Mouse (Mus musculus) limb, embryonic 14.5 days (tissue): Measurements from ENCODE around the gene Arhgef28. TPM values are rescaled to one million over a fixed set of nuclear protein-coding genes. Genes with fewer than 3 reads are reported as not detected.

Experiments
- ATAC-seq: fragments of 200-750 bp; cut with Nextera tagmentation; 2 replicates; pipeline ENCODE4 v1.8.0; 2017; ENCODE audit warnings: low read depth, moderate number of reproducible peaks, moderate TSS enrichment; ENCODE audit not compliant: low FRiP score
- DNase-seq: peaks from one replicate; pipeline ENCODE4 v3.0.0-alpha.2; 2015; ENCODE audit warnings: low spot score
- H3K27ac ChIP-seq: fragments of 300-500 bp; sonication (generic); replicated peaks from 2 replicates; pipeline ENCODE4 v1.5.1; 2014; ENCODE audit warnings: low read depth, mild to moderate bottlenecking, low read length, moderate library complexity, mixed read lengths
- H3K27me3 ChIP-seq: fragments of 300-500 bp; sonication (generic); 2 replicates; pipeline ENCODE4 v1.6.1; 2014; ENCODE audit warnings: low read length, mixed read lengths; ENCODE audit not compliant: control insufficient read depth, insufficient read depth
- H3K36me3 ChIP-seq: fragments of 300-500 bp; sonication (generic); 2 replicates; pipeline ENCODE4 v1.6.1; 2014; ENCODE audit warnings: mild to moderate bottlenecking, low read length, moderate library complexity, mixed read lengths; ENCODE audit not compliant: control insufficient read depth, insufficient read depth
- H3K4me1 ChIP-seq: fragments of 300-500 bp; sonication (generic); 2 replicates; pipeline ENCODE4 v1.6.1; 2014; ENCODE audit warnings: antibody characterized with exemption, low read length, mixed read lengths; ENCODE audit not compliant: control insufficient read depth, insufficient read depth
- H3K4me2 ChIP-seq: fragments of 300-500 bp; sonication (generic); replicated peaks from 2 replicates; pipeline ENCODE4 v1.6.1; 2014; ENCODE audit warnings: low read depth, mild to moderate bottlenecking, low read length, moderate library complexity; ENCODE audit not compliant: severe bottlenecking
- H3K4me3 ChIP-seq: fragments of 300-500 bp; sonication (generic); replicated peaks from 2 replicates; pipeline ENCODE4 v1.5.1; 2014; ENCODE audit warnings: low read length
- H3K9ac ChIP-seq: fragments of 300-500 bp; sonication (generic); 2 replicates; pipeline ENCODE4 v1.6.1; 2014; ENCODE audit warnings: mild to moderate bottlenecking, low read depth, low read length, moderate library complexity; ENCODE audit not compliant: severe bottlenecking
- H3K9me3 ChIP-seq: fragments of 300-500 bp; sonication (generic); 2 replicates; pipeline ENCODE4 v1.6.1; 2016; ENCODE audit warnings: low read length; ENCODE audit not compliant: control insufficient read depth
- POLR2A ChIP-seq: fragments of 200-500 bp; IDR thresholded peaks from 2 replicates; pipeline ENCODE4 v1.8.0; 2012; ENCODE audit warnings: inconsistent platforms, mild to moderate bottlenecking, moderate library complexity, borderline replicate concordance; ENCODE audit not compliant: insufficient read depth, insufficient read length; ENCODE audit errors: extremely low read depth
- WGBS: fragments of 180-500 bp; shearing (Covaris S2); extraction: QIAGEN DNeasy Blood & Tissue Kit; methylation state at CpG from one replicate; pipeline ENCODE4 v1.1.7; 2014; 5-methylcytosine and 5-hydroxymethylcytosine counted together
- polyA plus RNA-seq, 2 experiments: library from polyadenylated mRNA; depleted of rRNA in 1 of 2; stranded (reverse) in 1 of 2; unstranded in 1 of 2; fragments of >200 nt; fragmentation: Nextera tagmentation in 1 of 2; extraction: Ambion mirVana in 1 of 2; gene quantifications; 2 replicates each; pipeline versions ENCODE4 v1.2.1 to v1.2.3; 2012 to 2014

Arhgef28 gene
- polyA plus RNA-seq, 2 experiments = 8.1 to 12.9 TPM

DNA sequence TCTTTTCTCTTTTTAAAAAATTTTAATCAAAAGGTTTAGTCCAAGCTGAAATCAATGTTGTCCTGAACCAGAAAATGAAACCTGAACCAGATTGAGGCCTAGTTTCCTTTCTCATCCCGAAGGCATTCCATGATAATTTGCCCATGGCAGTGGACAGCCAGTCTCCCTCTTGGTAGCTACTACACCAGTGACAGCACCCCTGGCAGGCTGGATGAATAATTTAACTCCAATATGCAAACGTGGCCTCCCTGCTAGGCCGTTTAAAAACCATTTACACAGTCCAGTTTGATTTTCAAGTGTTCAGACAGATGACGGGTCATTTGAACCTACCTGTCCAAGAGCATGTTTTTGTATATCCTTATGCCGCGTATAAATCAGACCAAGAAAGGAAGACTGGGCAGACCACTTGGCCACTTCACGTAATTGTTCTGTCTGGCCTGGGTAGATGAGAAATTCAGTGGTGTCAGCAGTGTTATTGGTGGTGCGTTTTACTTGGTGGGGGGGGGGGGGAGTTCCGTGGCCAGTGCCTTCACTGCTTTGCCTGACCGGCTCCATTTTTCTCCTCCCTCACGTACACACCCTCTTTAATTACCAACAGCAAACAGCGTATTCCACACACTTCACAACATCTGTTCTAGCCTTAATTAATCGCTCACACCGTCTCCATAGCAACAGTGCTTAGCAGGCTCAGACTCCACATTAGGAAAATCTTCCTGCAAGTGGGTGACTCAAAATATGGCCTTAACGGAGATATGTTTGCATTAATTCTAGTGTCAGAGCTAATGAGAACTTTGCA, 314.0 kb downstream of the Arhgef28 start:
- ATAC-seq (no peak), DNase-seq (no peak)
- no peak for TF ChIP-seq POLR2A
- Histone ChIP-seq H3K36me3 (no peaks in the 10 kb centered on the region), H3K27ac (no peak overlapping the region), H3K4me1 (peaks cover 18% of the 10 kb centered on the region; the same call in 1 of the 2 replicates), H3K9ac (no peak overlapping the region), H3K4me3 (no peak overlapping the region), H3K27me3 (no peaks in the 10 kb centered on the region), H3K4me2 (no peak overlapping the region), H3K9me3 (no peaks in the 10 kb centered on the region)
- WGBS = 34% methylated on average over 15 of the region's 15 CpGs

- no peak overlapping the region for H3K4me2 ChIP-seq
- no peaks in the 10 kb centered on the region for H3K27me3 ChIP-seq
- no peaks in the 10 kb centered on the region for H3K9me3 ChIP-seq
- H3K4me3 ChIP-seq = no peak overlapping the region
- no peaks in the 10 kb centered on the region for H3K36me3 ChIP-seq
- no peak for TF ChIP-seq POLR2A
- H3K4me1 ChIP-seq = peaks cover 26% of the 10 kb centered on the region
- 32% methylated on average over 6 of the region's 6 CpGs for WGBS
- ATAC-seq = no peak
- no peak overlapping the region for H3K27ac ChIP-seq
- H3K9ac ChIP-seq = no peak overlapping the region
- DNase-seq = no peak
These were observed 318.2 kb downstream of the Arhgef28 start for GRCm38 (mm10) chr13:97888046-97888445.

DNA sequence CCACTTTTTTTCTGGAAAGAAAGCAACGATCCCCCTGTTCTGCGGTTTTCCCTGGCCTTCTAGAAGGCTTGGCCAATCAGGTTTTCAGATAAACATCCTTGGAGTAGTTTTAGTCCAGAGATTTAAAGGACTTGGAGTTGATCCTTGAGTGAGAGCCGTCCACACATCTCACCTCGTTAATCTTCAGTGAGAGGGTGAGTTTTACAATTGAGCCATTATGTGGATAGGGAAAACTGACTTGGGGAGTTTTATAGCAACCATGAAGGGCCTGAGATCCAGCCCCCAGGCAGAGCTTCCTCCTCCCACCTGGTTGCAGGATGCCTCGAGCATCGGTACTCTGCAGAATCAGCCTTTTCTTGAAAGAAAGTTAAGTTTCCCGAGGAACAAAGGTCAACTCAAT, 318.7 kb downstream of the Arhgef28 start:
- 9% methylated on average over 7 of the region's 7 CpGs for WGBS
- Histone ChIP-seq H3K4me3 (no peak overlapping the region), H3K4me1 (peaks cover 25% of the 10 kb centered on the region), H3K4me2 (no peak overlapping the region), H3K36me3 (no peaks in the 10 kb centered on the region), H3K9me3 (no peaks in the 10 kb centered on the region), H3K9ac (no peak overlapping the region), H3K27ac (no peak overlapping the region), H3K27me3 (no peaks in the 10 kb centered on the region)
- DNase-seq = no peak
- TF ChIP-seq POLR2A = no peak
- no peak for ATAC-seq

DNA sequence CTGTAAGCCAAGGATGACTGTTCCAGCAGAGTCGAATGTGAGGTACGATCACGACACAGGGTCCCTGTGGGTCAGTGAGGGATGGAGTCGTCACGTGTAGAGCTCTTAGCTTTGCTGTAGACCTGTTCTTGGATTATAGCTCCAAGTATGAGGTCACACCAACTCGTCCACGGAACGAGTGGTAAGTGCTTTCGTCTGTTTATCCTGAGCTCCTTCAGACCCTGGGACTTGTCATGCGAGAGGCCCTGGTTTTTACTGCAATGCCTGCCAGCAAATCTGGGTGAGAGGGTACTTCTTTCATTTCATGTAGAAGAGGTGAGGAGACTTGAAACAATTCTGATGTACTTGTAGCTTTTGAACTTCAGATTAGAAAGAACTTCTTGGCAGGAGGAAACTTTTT, 322.6 kb downstream of the Arhgef28 start:
- WGBS = 51% methylated on average over 10 of the region's 10 CpGs
- no peak overlapping the region for H3K27ac ChIP-seq
- H3K4me3 ChIP-seq = no peak overlapping the region
- no peak overlapping the region for H3K4me2 ChIP-seq
- H3K36me3 ChIP-seq = no peaks in the 10 kb centered on the region
- no peaks in the 10 kb centered on the region for H3K27me3 ChIP-seq
- DNase-seq = no peak
- no peak for ATAC-seq
- H3K4me1 ChIP-seq = peaks cover 25% of the 10 kb centered on the region
- H3K9me3 ChIP-seq = no peaks in the 10 kb centered on the region
- no peak overlapping the region for H3K9ac ChIP-seq
- TF ChIP-seq POLR2A = no peak

DNA sequence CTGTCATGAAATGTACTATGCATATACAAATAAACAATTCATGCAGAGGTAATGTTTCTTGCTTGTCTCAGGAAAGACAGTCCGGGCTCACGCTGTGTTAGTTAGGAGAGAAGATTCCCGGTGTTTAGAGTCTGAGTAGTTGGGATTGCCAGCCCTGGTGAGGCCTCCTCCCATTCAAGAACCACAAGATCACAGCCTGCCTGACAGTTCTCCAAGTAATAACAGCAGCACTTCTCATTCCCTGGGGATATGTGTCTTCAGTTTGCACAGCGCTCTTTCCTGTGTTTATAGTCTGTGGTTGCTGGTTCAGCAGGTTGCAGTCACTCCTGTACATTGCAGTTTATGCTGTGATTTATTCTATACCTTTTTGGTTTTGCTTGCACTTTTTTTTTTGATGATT, 329.8 kb downstream of the Arhgef28 start:
- no peak for ATAC-seq
- Histone ChIP-seq H3K9ac (no peak overlapping the region), H3K4me2 (no peak overlapping the region), H3K27ac (no peak overlapping the region), H3K9me3 (no peaks in the 10 kb centered on the region), H3K27me3 (no peaks in the 10 kb centered on the region), H3K36me3 (no peaks in the 10 kb centered on the region), H3K4me3 (no peak overlapping the region), H3K4me1 (peaks cover 4% of the 10 kb centered on the region; the same call in 1 of the 2 replicates)
- 68% methylated on average over 4 of the region's 4 CpGs for WGBS
- no peak for DNase-seq
- no peak for TF ChIP-seq POLR2A

DNA sequence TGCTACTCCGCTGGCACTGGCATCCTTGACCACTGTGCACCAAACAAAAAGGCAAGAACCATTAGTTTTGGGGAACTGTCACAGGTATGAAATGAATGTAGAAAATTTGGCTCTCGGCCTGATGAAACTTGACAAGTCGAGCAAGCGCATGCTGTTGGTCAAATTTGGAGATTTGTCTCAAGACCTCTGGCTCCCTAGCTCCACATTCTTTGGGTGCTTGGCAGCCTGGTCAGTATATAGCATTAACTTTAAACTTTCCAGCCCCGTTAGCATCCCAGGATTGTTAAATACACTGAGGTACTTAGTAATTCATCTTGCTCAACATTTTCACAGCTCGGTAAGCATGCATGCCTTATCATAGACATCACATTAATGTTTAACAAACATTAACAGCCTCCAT, 330.2 kb downstream of the Arhgef28 start:
- TF ChIP-seq POLR2A = no peak
- WGBS = 78% methylated on average over 6 of the region's 6 CpGs

More for the DNA sequence above, 330.2 kb downstream of the Arhgef28 start:
- Histone ChIP-seq H3K27ac (no peak overlapping the region), H3K9me3 (no peaks in the 10 kb centered on the region), H3K36me3 (no peaks in the 10 kb centered on the region), H3K4me3 (no peak overlapping the region), H3K9ac (no peak overlapping the region), H3K27me3 (no peaks in the 10 kb centered on the region), H3K4me2 (no peak overlapping the region), H3K4me1 (peaks cover 4% of the 10 kb centered on the region; the same call in 1 of the 2 replicates)
- ATAC-seq = no peak
- no peak for DNase-seq
